Mouse (Mus musculus): ENCODE data around the gene Surf4. TPM values are rescaled to one million over a fixed set of nuclear protein-coding genes. Genes with fewer than 3 reads are reported as not detected.
A peak's percentile ranks its signal among the peaks of the same experiment; 100 is the strongest.

Gene Surf4
- polyA plus RNA-seq, 1 experiment from 2014 or later: 227 TPM

DNA sequence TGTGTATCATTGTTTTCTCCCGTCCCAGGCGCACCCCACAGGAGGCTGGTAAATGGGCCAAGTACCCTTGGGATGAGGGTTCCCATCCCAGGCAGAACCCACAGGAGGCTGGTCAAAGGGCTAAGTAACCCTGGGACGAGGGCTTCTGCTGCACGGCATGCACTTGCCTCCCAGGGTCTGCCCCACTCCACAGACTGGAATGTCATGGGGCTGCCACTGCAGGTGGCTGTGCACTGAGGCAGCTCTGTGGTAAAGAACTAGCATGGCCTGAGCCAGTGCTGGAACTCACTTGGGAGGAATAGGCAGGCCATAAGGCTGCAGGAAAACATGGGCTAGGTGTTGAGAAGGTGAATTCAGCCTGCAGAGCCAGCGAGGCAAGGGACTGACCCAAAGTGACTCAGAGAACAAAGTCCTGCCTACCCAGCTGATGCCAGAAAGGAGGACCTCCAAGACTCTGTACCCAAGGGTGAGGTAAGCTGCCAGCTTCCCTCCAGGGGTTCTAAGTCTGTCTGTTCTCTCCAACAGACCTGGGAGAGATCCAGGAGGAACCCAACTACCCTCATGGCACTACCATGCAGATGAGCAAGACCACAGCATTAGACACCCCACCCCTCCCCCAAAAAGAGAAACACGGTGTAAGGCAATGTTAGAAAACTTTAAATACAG, 13.4 kb downstream of the Surf4 start:
- Histone ChIP-seq H3K27me3 (no peaks in the 10 kb centered on the region), H3K27ac (no peak overlapping the region), H3K4me1 (peaks cover 27% of the 10 kb centered on the region), H3K36me3 (peaks cover 76% of the 10 kb centered on the region), H3K9ac (no peak overlapping the region), H3K4me3 (replicated peaks) (no peak overlapping the region), H3K4me2 (no peak overlapping the region), H3K9me3 (replicated peaks) (no peaks in the 10 kb centered on the region)
- WGBS: 90% methylated on average over 6 of the region's 6 CpGs
- ATAC-seq (replicated peaks; ENCODE audit: low FRiP score): no peak

DNA sequence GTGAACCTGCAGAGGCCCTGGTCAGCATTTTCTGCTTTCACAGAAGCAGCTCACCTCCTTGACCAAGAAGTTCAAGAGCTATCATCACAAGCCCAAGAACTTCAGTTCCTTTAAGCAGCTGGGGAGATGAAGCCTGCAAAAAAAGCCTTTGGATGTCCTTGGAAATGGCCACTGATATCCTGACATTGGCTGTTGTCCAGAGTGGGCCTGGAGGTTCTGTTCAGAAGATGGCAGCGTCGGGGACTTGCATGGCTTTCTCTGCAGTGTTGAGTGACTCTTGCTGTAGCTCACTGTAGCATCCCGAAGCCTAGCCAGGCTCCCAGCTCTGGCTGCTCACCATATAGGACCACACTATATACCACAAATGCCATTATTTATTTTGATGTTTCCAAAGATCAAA, 14.0 kb downstream of the Surf4 start:
- H3K27me3 ChIP-seq: no peaks in the 10 kb centered on the region
- ATAC-seq (replicated peaks; ENCODE audit: low FRiP score): no peak
- 87% methylated on average over 3 of the region's 3 CpGs for WGBS
- no peak overlapping the region for H3K4me2 ChIP-seq
- peaks cover 71% of the 10 kb centered on the region for H3K36me3 ChIP-seq
- no peaks in the 10 kb centered on the region for H3K9me3 ChIP-seq (replicated peaks)
- no peak overlapping the region for H3K4me3 ChIP-seq (replicated peaks)
- H3K4me1 ChIP-seq: peaks cover 33% of the 10 kb centered on the region
- no peak overlapping the region for H3K27ac ChIP-seq
- no peak overlapping the region for H3K9ac ChIP-seq

DNA sequence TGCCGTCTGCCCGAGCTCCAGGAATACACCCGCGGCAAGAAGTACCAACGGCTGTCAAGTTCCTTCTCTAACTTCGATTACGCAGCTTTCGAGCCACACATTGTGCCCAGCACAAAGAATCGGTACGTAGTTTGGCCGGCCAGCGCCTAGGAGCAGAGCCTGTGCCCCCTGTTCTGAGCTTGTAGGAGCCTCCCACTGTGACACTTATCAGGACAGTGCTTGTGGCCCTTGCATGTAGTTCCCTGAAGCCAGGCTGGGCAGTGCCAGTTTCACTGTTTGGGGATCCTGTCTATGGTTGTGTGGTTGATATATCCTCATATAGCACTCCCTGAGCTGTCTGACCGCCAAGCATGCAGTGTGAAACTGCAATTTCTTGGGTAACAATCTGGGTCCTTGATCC, 17.0 kb downstream of the Surf4 start:
- Histone ChIP-seq H3K27ac (peak overlapping the region; percentile 91), H3K4me1 (peaks cover 56% of the 10 kb centered on the region), H3K9ac (peak overlapping the region; percentile 77), H3K27me3 (no peaks in the 10 kb centered on the region), H3K4me2 (peak overlapping the region; percentile 87), H3K9me3 (replicated peaks) (no peaks in the 10 kb centered on the region), H3K36me3 (peaks cover 71% of the 10 kb centered on the region), H3K4me3 (replicated peaks) (peak overlapping the region; percentile 83)
- WGBS: under 1% methylated on average over 13 of the region's 13 CpGs
- 0 out of 2 replicates have a peak, but pooled peaks have one; percentile 2 for ATAC-seq (replicated peaks; ENCODE audit: low FRiP score)

GRCm38 (mm10) chr2:26915927-26916728, 17.6 kb downstream of the Surf4 start, which contains the start of the genes Surf2 and Surf1:
Surf2 (plus strand) TSS chr2:26916367.
Surf1 (minus strand) TSS chr2:26916530.
- Histone ChIP-seq H3K4me3 (replicated peaks) (peak within 1 kb of the TSS; percentile 83), H3K9me3 (replicated peaks) (no peaks in the 10 kb centered on the region), H3K27ac (peak within 1 kb of the TSS; percentile 91), H3K36me3 (peaks cover 69% of the 10 kb centered on the region), H3K27me3 (no peaks in the 10 kb centered on the region), H3K4me2 (peak within 1 kb of the TSS; percentile 87), H3K9ac (peak within 1 kb of the TSS; percentile 77), H3K4me1 (peaks cover 59% of the 10 kb centered on the region)
- peak; percentile 79 for ATAC-seq (replicated peaks; ENCODE audit: low FRiP score)
- WGBS: 1% methylated on average over 47 of the region's 47 CpGs

DNA sequence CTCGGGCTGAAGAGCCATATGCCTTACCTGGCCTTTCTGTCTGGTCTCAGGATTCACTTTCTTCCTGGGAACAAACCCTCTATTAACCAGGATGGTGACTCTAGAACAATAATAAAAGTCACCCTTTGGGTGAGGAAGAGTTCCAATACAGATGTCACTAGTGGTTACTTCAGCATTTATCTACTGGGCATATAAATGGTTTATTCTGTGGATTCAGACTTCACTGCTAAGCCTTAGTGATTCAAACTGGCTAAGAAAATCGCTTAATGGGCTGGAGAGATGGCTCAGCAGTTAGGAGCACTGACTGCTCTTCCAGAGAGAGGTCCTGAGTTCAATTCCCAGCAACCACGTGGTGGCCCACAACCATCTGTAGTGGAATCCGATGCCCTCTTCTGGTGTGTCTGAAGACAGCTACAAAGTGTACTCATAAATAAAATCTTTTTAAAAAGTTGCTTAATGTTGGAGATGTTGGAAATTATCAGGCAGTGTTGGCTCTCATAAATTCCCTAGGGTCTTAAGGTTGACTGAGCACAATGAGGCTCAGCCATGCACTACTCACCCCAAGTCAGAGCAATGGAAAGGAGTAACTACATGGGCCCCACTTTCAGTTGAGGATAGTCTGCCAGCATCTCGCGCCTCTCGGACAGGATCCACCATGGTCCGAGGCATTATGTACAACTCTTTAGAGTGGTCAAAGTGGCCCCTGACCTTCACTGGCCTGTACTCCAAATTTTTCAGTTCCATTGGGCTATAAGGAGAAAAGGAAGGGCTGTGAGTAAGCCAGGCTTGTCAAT, 19.4 kb downstream of the Surf4 start:
- peak overlapping the region; percentile 87 for H3K4me2 ChIP-seq
- H3K27me3 ChIP-seq: no peaks in the 10 kb centered on the region
- H3K4me1 ChIP-seq: peaks cover 63% of the 10 kb centered on the region
- H3K4me3 ChIP-seq (replicated peaks): peak overlapping the region; percentile 83
- peaks cover 51% of the 10 kb centered on the region for H3K36me3 ChIP-seq
- H3K9me3 ChIP-seq (replicated peaks): no peaks in the 10 kb centered on the region
- WGBS: 53% methylated on average over 8 of the region's 8 CpGs
- no peak overlapping the region for H3K9ac ChIP-seq
- no peak for ATAC-seq (replicated peaks; ENCODE audit: low FRiP score)
- H3K27ac ChIP-seq: peak overlapping the region; percentile 29; the same call in 1 of the 2 replicates

GRCm38 (mm10) chr2:26913416-26914147, 20.1 kb downstream of the Surf4 start:
- no peak overlapping the region for H3K9ac ChIP-seq
- peaks cover 70% of the 10 kb centered on the region for H3K4me1 ChIP-seq
- WGBS: 85% methylated on average over 17 of the region's 17 CpGs
- peaks cover 43% of the 10 kb centered on the region for H3K36me3 ChIP-seq
- H3K27ac ChIP-seq: no peak overlapping the region
- no peaks in the 10 kb centered on the region for H3K9me3 ChIP-seq (replicated peaks)
- ATAC-seq (replicated peaks; ENCODE audit: low FRiP score): no peak
- H3K4me3 ChIP-seq (replicated peaks): no peak overlapping the region
- H3K27me3 ChIP-seq: no peaks in the 10 kb centered on the region
- no peak overlapping the region for H3K4me2 ChIP-seq

GRCm38 (mm10) chr2:26912253-26912770, 21.4 kb downstream of the Surf4 start:
- peaks cover 44% of the 10 kb centered on the region for H3K36me3 ChIP-seq
- H3K4me1 ChIP-seq: peaks cover 64% of the 10 kb centered on the region
- peak overlapping the region; percentile 92 for H3K9ac ChIP-seq
- WGBS: 61% methylated on average over 5 of the region's 5 CpGs
- H3K27me3 ChIP-seq: no peaks in the 10 kb centered on the region
- H3K27ac ChIP-seq: peak overlapping the region; percentile 95; the same call in 1 of the 2 replicates
- no peak for ATAC-seq (replicated peaks; ENCODE audit: low FRiP score)
- peak overlapping the region; percentile 74 for H3K4me3 ChIP-seq (replicated peaks)
- peak overlapping the region; percentile 93 for H3K4me2 ChIP-seq
- H3K9me3 ChIP-seq (replicated peaks): no peaks in the 10 kb centered on the region

- peaks cover 55% of the 10 kb centered on the region for H3K36me3 ChIP-seq
- H3K4me2 ChIP-seq: peak overlapping the region; percentile 93
- peaks cover 60% of the 10 kb centered on the region for H3K4me1 ChIP-seq
- H3K27ac ChIP-seq: peak overlapping the region; percentile 95
- peak overlapping the region; percentile 92 for H3K9ac ChIP-seq
- WGBS: under 1% methylated on average over 37 of the region's 37 CpGs
- no peaks in the 10 kb centered on the region for H3K27me3 ChIP-seq
- H3K4me3 ChIP-seq (replicated peaks): peak overlapping the region; percentile 74
- no peaks in the 10 kb centered on the region for H3K9me3 ChIP-seq (replicated peaks)
- peak; percentile 38 for ATAC-seq (replicated peaks; ENCODE audit: low FRiP score)
Measured at GRCm38 (mm10) chr2:26910994-26911765, 22.5 kb downstream of the Surf4 start.

GRCm38 (mm10) chr2:26910124-26910993, 23.4 kb downstream of the Surf4 start, which contains the start of the genes Med22 and Rpl7a:
Med22 (minus strand) TSS chr2:26910677.
Rpl7a (plus strand) TSS chr2:26910764.
- Histone ChIP-seq H3K27ac (peak within 1 kb of the TSS; percentile 95), H3K4me3 (replicated peaks) (peak within 1 kb of the TSS; percentile 74), H3K9me3 (replicated peaks) (no peaks in the 10 kb centered on the region), H3K4me2 (peak within 1 kb of the TSS; percentile 93), H3K36me3 (peaks cover 63% of the 10 kb centered on the region), H3K9ac (peak within 1 kb of the TSS; percentile 92), H3K27me3 (no peaks in the 10 kb centered on the region), H3K4me1 (peaks cover 54% of the 10 kb centered on the region)
- peak; percentile 94 for ATAC-seq (replicated peaks; ENCODE audit: low FRiP score)
- under 1% methylated on average over 74 of the region's 74 CpGs for WGBS

GRCm38 (mm10) chr2:26909387-26909784, 24.3 kb downstream of the Surf4 start:
- no peaks in the 10 kb centered on the region for H3K9me3 ChIP-seq (replicated peaks)
- peak overlapping the region; percentile 74 for H3K4me3 ChIP-seq (replicated peaks)
- H3K36me3 ChIP-seq: peaks cover 69% of the 10 kb centered on the region
- no peak for ATAC-seq (replicated peaks; ENCODE audit: low FRiP score)
- H3K27ac ChIP-seq: peak overlapping the region; percentile 90
- H3K27me3 ChIP-seq: no peaks in the 10 kb centered on the region
- peaks cover 44% of the 10 kb centered on the region for H3K4me1 ChIP-seq
- H3K9ac ChIP-seq: peak overlapping the region; percentile 88
- peak overlapping the region; percentile 59 for H3K4me2 ChIP-seq
